In genomic region chr9:57910254-57911160, GRCm38 (mm10) we compare ENCODE assay signal across 8 mouse cellular contexts. TPM values are rescaled to one million over a fixed set of nuclear protein-coding genes. Genes with fewer than 3 reads are reported as not detected.
DNase-seq lines count a peak whose midpoint lies in the region; ATAC-seq and TF ChIP-seq lines count a peak whose summit lies in the region.

Gene Ubl7, plus strand, starts transcription at chr9:57910979.

- peak; percentile 99 for ATAC-seq in common myeloid progenitor, adult 5-6 weeks (replicated peaks; ENCODE audit: low read depth, poor library complexity, severe bottlenecking)
- peak; percentile 98 for ATAC-seq in hindbrain, postnatal 0 days
- peak; percentile 100 for ATAC-seq in megakaryocyte, adult 5-6 weeks (ENCODE audit: poor library complexity, severe bottlenecking)

- H3K9ac ChIP-seq in hindbrain, postnatal 0 days (replicated peaks; ENCODE audit: low read length), result peak within 1 kb of the TSS; percentile 71

- H3K4me3 ChIP-seq in gastrocnemius, adult 2 months, result peak within 1 kb of the TSS; percentile 83
- H3K4me3 ChIP-seq in hindbrain, postnatal 0 days (ENCODE audit: low read length), result peak within 1 kb of the TSS; percentile 84
- H3K4me3 ChIP-seq in left cerebral cortex, adult 2 months, result peak within 1 kb of the TSS; percentile 86

- under 1% methylated on average over 47 of the region's 47 CpGs for WGBS in hindbrain, postnatal 0 days

- H3K27me3 ChIP-seq in hindbrain, postnatal 0 days (ENCODE audit: insufficient read depth, low read length), result no peaks in the 10 kb centered on the region

- H3K27ac ChIP-seq in gastrocnemius, adult 2 months, result peak within 1 kb of the TSS; percentile 94
- H3K27ac ChIP-seq in hindbrain, postnatal 0 days, result peak within 1 kb of the TSS; percentile 74
- H3K27ac ChIP-seq in left cerebral cortex, adult 2 months, result peak within 1 kb of the TSS; percentile 90

- no peaks in the 10 kb centered on the region; the same call in 1 of the 2 replicates for H3K36me3 ChIP-seq in hindbrain, postnatal 0 days (ENCODE audit: insufficient read depth, low read length)

- H3K4me1 ChIP-seq in hindbrain, postnatal 0 days (ENCODE audit: insufficient read depth, low read length), result peaks cover 7% of the 10 kb centered on the region; the same call in 1 of the 2 replicates

- no peak; the same call in 1 of the 2 replicates for TF ChIP-seq CTCF in gastrocnemius, adult 2 months (IDR thresholded peaks at IDR 0.05)
- TF ChIP-seq CTCF in hindbrain, postnatal 0 days (IDR thresholded peaks at IDR 0.05; ENCODE audit: low read depth), result peak; percentile 24; the same call in 1 of the 2 replicates
- TF ChIP-seq CTCF in left cerebral cortex, adult 2 months (IDR thresholded peaks at IDR 0.05), result no peak

- peak within 1 kb of the TSS; percentile 69 for H3K4me2 ChIP-seq in hindbrain, postnatal 0 days (ENCODE audit: low read depth, low read length)

- intact Hi-C loops in gastrocnemius, adult 2 months (cut with DNase I), result loop anchor here (2.0 to 5.0 kb wide), 2 partner anchors 74 to 143 kb away; partner anchors contain the start of genes Arid3b and Clk3
- intact Hi-C loops in left cerebral cortex, adult 2 months (cut with DNase I), result loop anchor here (2.0 kb wide), 1 partner anchor 74 kb away; the partner anchor contains the start of gene Arid3b

- H3K9me3 ChIP-seq in hindbrain, postnatal 0 days (ENCODE audit: low read length), result no peaks in the 10 kb centered on the region

- DNase-seq in ZHBTc4 (ENCODE audit: low read depth, low spot score), result peak; percentile 95
- peak; percentile 93 for DNase-seq in gastrocnemius, adult 2 months
- DNase-seq in hindbrain, postnatal 0 days (ENCODE audit: low spot score), result peak; percentile 96
- peak; percentile 87 to 91 for DNase-seq in left cerebral cortex, adult 2 months (ENCODE audit: extremely low spot score in 1 of 2, low spot score in 2 of 2)
- peak; percentile 92 for DNase-seq in right cerebral cortex, adult 2 months (ENCODE audit: low spot score in 2 of 2)
- DNase-seq in urinary bladder, postnatal 14 days (ENCODE audit: low spot score), result peak; percentile 92

RNA-seq across cellular contexts. Expression of gene Ubl7, which starts in this region (rescaled TPM):
- total RNA-seq in common myeloid progenitor, adult 5-6 weeks (2017), result 11.9 and 25.7 TPM in 2 replicates
- total RNA-seq in gastrocnemius, adult 2 months (2021), result 10 to 100 TPM; 81.3 to 82.1 TPM
- 96.6 and 116 TPM in 2 replicates for total RNA-seq in hindbrain, postnatal 0 days (2014; rRNA removed)
- 151 and 152 TPM in 2 replicates for polyA plus RNA-seq in hindbrain, postnatal 0 days (2015; fragmentation: Nextera tagmentation; extraction: Ambion mirVana)
- 100 to 1,000 TPM; 101 to 109 TPM for total RNA-seq in left cerebral cortex, adult 2 months (2021)
- total RNA-seq in megakaryocyte, adult 5-6 weeks (2015), result 82.3 and 95.7 TPM in 2 replicates
- total RNA-seq in megakaryocyte, adult 5-6 weeks (2017), result 22.8 and 27.7 TPM in 2 replicates

Comparison
In these comparisons a context has a peak if more than half of its experiments do, and no peak if none do; other contexts are left out.
1. Peak in every context shown above with its lines: DNase-seq, ATAC-seq, H3K4me3 ChIP-seq and H3K27ac ChIP-seq.